Mouse (Mus musculus): ENCODE data around the gene 4930524B15Rik.
A peak's percentile ranks its signal among the peaks of the same experiment; 100 is the strongest.
"Not testable (repeated sequence)": the region's sequence is repeated elsewhere in the genome, so short reads cannot be mapped to it uniquely, and the experiment has no call there.

The 4930524B15Rik gene

GRCm38 (mm10) chr11:31965256-31966134 lies at the start of gene 4930524B15Rik:
TSS of gene 4930524B15Rik (plus strand) at chr11:31965592.
- DNase-seq (ENCODE audit: low read depth, low spot score): no peak

- DNase-seq (ENCODE audit: low read depth, low spot score): no peak
These were observed 47.6 kb upstream of the 4930524B15Rik start for GRCm38 (mm10) chr11:31917769-31918168.

- no peak for DNase-seq (ENCODE audit: low read depth, low spot score)
These were observed 35.3 kb upstream of the 4930524B15Rik start for GRCm38 (mm10) chr11:31930051-31930450.

DNA sequence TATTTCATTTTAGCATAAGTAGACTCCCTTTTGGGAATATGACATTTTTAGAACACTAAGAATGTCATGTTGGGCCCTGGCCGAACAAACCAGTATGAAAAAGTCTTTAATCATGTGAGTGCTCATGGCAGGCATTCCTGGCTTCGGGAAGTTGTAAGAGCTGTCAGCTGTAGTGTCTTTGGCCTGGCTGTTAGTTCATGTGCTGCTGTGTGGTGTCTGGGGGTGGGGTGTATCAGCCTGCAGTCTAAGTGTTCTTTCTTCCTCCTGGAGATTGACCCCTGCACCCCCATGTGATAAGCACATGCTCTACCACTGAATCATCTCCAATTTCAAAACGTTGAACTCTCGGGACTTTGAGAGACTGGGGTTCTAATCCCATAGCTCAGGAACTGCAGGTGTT lies 29.7 kb upstream of the 4930524B15Rik start:
- DNase-seq (ENCODE audit: low read depth, low spot score): no peak

DNA sequence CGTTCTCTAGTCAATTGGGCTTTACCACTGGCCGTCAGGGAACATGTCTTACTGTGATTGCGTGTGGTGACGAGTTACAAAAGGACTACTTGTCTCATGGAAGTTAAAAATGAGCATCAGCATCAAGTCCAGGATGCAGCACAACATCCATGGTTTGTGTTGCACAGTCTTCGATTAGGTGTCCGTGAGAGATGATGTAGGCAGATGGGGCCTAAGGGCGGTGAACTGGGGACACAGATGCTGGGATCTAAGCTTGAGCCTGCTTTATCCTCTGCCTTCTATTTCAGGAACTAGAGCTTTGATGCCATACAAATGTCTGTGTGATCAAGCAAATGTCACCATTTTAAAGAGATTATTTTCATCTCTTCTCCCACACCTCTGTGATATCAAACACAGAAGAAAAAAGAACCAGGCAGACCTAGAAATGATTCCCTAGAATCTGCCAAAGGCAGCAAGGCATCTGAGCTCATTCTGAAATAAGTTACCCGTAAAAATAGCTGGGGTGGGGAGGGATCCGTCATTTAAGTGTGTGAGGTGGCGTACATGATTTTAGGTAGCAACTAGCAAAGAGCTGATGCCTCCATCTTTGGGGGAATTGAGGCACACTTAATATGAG lies 28.4 kb upstream of the 4930524B15Rik start:
- no peak for DNase-seq (ENCODE audit: low read depth, low spot score)

GRCm38 (mm10) chr11:31940898-31941639 lies 24.3 kb upstream of the 4930524B15Rik start:
- DNase-seq (ENCODE audit: low read depth, low spot score): peak; percentile 17

GRCm38 (mm10) chr11:31941640-31942638 lies 23.5 kb upstream of the 4930524B15Rik start:
- DNase-seq (ENCODE audit: low read depth, low spot score): no peak

GRCm38 (mm10) chr11:31945471-31945870 lies 19.9 kb upstream of the 4930524B15Rik start:
- no peak for DNase-seq (ENCODE audit: low read depth, low spot score)

DNA sequence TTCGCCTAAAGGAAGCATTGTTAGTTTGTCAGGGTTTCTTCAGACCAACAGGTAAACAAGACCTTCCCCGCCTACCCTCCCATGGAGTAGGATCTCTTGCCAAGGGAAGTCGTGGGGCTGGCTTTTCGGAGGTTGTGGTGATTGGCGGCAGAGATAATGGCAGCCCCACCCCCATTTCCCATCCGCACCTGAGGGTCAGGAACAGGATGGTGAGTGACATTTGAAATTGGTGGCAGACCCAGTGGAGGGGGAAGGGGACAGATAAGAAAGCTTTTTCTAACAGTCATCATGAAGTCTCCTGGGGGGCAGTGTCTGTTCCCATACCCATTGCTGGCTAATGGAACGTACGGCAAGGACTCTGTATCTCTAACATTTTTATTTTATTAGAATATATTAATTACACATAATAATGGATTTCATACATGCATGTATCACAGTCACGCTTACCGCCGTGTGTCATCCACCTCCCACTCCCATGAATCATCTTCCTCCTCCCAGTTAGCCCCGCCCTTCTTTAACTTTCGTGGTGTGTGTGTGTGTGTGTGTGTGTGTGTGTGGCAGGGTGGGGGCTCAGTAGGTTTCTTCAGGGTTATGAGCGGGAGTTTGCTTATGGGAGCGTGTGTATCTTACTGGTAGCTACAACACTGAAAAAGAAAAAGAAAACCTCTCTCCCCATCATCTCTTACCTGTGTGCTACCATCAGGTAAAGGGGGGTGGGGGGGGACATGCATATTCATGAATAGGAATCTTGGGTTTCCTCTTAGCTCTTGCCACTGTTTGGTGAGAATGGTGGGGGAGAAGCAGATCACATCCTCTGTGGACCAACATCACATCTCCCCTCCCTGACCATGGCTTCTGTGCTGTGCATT lies 16.7 kb upstream of the 4930524B15Rik start:
- no peak for DNase-seq (ENCODE audit: low read depth, low spot score)

- DNase-seq (ENCODE audit: low read depth, low spot score): peak; percentile 71
These were observed 16.0 kb upstream of the 4930524B15Rik start for GRCm38 (mm10) chr11:31949331-31949785.

DNA sequence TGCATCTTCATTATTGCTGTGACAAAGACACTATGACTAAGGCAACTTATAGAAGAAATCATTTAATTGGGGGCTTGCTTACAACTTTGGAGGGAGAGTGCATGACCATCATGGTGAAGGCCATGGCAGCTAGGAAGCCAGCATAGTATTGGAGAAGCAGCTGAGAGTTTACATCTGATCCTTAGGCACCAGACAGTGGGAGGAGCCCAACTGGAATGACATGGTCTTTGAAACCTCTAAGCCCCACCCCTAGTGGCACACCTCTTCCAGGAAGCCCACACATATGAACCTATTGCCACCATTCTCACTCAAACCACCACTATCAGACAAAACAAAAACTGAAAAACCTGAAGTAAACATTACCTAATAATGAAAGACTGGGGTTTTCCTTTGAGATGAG lies 5.3 kb upstream of the 4930524B15Rik start:
- DNase-seq (ENCODE audit: low read depth, low spot score): no peak

- DNase-seq (ENCODE audit: low read depth, low spot score): no peak
These were observed 1.4 kb upstream of the 4930524B15Rik start for GRCm38 (mm10) chr11:31963993-31964392.

- no peak for DNase-seq (ENCODE audit: low read depth, low spot score)
These were observed 8.7 kb downstream of the 4930524B15Rik start for GRCm38 (mm10) chr11:31974132-31974531.

DNA sequence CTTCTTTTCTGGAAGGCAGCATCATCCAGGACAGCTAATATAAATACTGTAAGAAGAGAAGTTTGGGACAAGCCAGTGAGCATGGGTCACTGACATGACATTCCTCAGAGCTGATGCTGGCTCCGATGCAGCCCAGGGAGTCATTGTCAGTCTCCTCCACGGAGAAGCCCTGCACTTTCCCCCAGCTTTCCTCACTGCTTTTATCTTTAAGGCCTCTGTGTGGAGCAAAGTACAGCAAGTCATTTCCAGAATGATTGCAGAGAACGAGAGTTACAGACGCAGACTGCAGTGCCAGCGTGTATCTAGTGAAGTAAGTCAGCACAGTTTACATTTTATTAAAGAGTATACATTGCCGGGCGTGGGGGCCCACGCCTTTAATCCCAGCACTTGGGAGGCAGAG lies 9.4 kb downstream of the 4930524B15Rik start:
- no peak for DNase-seq (ENCODE audit: low read depth, low spot score)

GRCm38 (mm10) chr11:31975678-31976077 lies 10.3 kb downstream of the 4930524B15Rik start:
- no peak for DNase-seq (ENCODE audit: low read depth, low spot score)

DNA sequence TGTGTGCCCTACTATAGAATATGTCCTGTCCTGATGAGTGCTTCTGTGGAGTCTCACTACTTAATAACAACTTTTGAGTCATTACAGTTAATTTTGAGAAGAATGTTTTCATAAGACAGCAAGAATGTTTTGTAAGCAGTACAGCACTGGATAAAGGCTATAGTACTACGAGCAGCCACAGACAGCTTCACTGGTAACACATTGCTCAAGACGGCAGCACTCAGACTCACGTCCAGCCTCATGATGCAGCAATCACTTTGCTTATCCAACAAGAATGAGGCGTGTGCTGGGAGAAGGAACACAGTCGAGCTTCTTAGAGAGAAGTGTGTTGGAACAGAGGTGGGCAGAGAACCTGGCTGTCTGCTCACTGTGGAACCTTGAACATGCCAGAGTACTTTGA lies 10.7 kb downstream of the 4930524B15Rik start:
- no peak for DNase-seq (ENCODE audit: low read depth, low spot score)

DNA sequence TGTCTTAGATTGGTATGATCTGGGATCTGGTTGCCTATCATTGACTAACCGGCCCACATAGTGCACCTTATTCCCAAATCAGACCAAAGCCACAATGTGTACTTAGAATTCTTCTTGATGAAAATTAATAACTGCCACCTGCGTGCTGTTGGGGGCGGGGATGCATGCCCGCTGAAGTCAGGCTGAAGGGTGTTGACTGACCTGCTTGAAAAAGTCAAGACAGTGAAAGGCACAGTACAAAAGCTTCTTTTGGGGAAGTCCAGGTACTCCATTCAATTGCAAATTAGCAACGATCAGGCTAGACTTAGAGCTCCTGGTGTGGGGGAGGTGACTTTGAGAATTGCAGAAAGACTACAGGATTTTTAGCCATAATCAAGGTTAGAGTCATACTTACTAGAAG lies 14.7 kb downstream of the 4930524B15Rik start:
- not testable (repeated sequence) for DNase-seq (ENCODE audit: low read depth, low spot score)

DNA sequence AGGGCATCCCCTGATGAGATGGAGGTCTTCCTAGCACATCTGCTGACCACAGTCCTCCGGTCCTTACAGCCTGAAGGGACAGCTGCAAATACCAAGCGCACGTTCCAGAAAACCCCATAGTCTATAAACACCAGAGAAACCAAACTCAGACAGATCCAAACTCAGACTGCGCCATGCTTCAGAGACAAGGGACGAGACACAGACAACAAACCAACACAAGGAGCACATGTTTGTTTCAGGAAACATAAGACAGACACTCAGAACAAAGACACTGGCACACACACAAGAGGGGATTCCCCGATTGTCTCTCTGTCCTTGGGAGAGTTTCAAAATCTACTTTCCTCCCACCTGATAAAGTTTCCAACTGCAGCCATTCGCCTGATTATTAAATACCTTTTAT lies 16.4 kb downstream of the 4930524B15Rik start:
- DNase-seq (ENCODE audit: low read depth, low spot score): no peak

DNA sequence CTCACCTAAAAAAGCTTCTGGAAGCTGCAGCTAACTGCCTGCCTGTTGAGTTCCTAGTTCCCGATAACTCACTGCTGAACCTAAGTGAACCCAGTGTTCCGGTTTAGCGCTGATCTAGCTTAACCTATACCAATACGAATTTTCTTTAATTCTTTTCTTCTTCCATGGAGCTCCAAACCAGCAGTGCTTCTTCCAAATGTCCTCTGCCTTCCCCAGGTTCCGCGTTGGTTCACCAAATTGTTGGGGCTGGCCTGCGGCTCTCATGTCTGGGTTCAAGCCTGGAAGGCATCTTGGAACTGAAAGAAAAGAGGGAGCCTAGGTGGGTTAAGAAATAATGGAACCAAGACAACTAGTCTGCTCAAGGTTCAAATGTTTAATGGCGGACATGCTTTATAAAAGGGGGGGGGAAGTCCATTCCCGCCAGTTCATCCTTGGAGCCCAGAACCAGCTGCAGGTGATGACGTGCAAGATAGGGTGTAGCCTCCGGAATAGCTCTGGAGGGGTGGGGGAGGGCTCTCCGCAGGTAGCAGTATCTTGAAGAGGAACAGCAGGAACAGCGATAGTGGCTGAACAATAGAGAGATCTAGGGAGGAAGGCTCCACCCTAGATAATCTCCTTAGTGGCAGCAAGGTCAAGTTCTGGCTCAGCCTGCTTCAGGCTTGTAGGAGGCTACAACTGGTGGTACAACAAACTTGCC lies 17.0 kb downstream of the 4930524B15Rik start:
- DNase-seq (ENCODE audit: low read depth, low spot score): not testable (repeated sequence)

Measured in retina, postnatal 7 days (tissue).